Mouse (Mus musculus) embryonic facial prominence, embryonic 14.5 days (tissue): ENCODE measurements at regions not wholly inside any gene's neighbourhood (a gene's known extent, or its start where the extent isn't known, plus 50 kb on each side); places are given as distances from the start of the nearest gene placed in this dataset.

Source experiments
- ATAC-seq: fragments of 200-750 bp; cut with Nextera tagmentation; 2 replicates; pipeline ENCODE4 v1.8.0; 2017; ENCODE audit warnings: low read depth, moderate number of reproducible peaks, moderate TSS enrichment
- DNase-seq: peaks from one replicate; pipeline ENCODE4 v3.0.0-alpha.2; 2015; ENCODE audit warnings: low spot score
- H3K27ac ChIP-seq: fragments of 300-500 bp; sonication (generic); replicated peaks from 2 replicates; pipeline ENCODE4 v1.5.1; 2014; ENCODE audit warnings: low read depth, mild to moderate bottlenecking, low read length, moderate library complexity
- H3K27me3 ChIP-seq: fragments of 300-500 bp; sonication (generic); replicated peaks from 2 replicates; pipeline ENCODE4 v1.6.1; 2014; ENCODE audit warnings: low read length; ENCODE audit not compliant: control insufficient read depth, insufficient read depth
- H3K36me3 ChIP-seq: fragments of 300-500 bp; sonication (generic); 2 replicates; pipeline ENCODE4 v1.6.1; 2014; ENCODE audit warnings: low read length, mixed read lengths; ENCODE audit not compliant: control insufficient read depth, insufficient read depth
- H3K4me1 ChIP-seq: fragments of 300-500 bp; sonication (generic); 2 replicates; pipeline ENCODE4 v1.6.1; 2014; ENCODE audit warnings: antibody characterized with exemption, low read length; ENCODE audit not compliant: control insufficient read depth, insufficient read depth
- H3K4me2 ChIP-seq: fragments of 300-500 bp; sonication (generic); 2 replicates; pipeline ENCODE4 v1.6.1; 2014; ENCODE audit warnings: low read depth, mild to moderate bottlenecking, low read length, moderate library complexity, mixed read lengths
- H3K4me3 ChIP-seq: fragments of 300-500 bp; sonication (generic); 2 replicates; pipeline ENCODE4 v1.5.1; 2014; ENCODE audit warnings: low read depth, mild to moderate bottlenecking, low read length
- H3K9ac ChIP-seq: fragments of 300-500 bp; sonication (generic); 2 replicates; pipeline ENCODE4 v1.6.1; 2014; ENCODE audit warnings: low read depth, mild to moderate bottlenecking, low read length, moderate library complexity, mixed read lengths
- H3K9me3 ChIP-seq: fragments of 300-500 bp; sonication (generic); 2 replicates; pipeline ENCODE4 v1.6.1; 2016; ENCODE audit warnings: low read length; ENCODE audit not compliant: control insufficient read depth
- WGBS: fragments of 180-500 bp; shearing (Covaris S2); extraction: QIAGEN DNeasy Blood & Tissue Kit; methylation state at CpG from one replicate; pipeline ENCODE4 v1.1.7; 2014; 5-methylcytosine and 5-hydroxymethylcytosine counted together

- WGBS: 87% methylated on average over 10 of the region's 10 CpGs
- H3K27ac ChIP-seq: no peak overlapping the region
- no peak overlapping the region for H3K4me2 ChIP-seq
- no peak for DNase-seq
- H3K9ac ChIP-seq: no peak overlapping the region
- H3K4me1 ChIP-seq: peaks cover 3% of the 10 kb centered on the region; the same call in 1 of the 2 replicates
- H3K9me3 ChIP-seq: no peaks in the 10 kb centered on the region
- no peak overlapping the region for H3K4me3 ChIP-seq
- H3K36me3 ChIP-seq: no peaks in the 10 kb centered on the region
- H3K27me3 ChIP-seq: no peaks in the 10 kb centered on the region
- ATAC-seq: no peak
These were observed 118.8 kb downstream of the Chic2 start for GRCm38 (mm10) chr5:74925769-74926168.

DNA sequence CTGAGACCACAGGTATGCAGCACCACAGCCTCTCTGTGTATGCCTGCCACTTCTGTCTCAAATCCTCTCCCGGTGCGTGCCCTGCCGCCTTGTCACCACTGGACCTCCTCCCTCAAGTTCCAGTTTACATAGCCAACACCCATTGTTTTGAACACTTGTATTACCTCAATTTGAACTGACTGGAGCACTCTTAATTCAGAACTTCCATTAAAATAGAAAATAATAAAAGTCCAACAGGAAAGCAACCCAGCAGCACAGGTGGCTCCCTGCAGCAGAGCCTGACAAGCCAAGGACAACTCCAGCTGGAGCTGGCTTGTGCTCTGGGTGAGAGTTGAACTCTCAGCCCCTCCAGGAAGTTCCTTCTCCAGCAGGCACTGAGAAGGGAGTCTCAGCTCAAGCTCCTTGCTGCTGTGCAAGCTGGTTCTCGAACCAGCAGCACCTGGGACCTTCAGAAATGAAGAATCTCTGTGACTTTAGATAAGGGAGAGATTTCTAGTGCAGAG, 120.5 kb downstream of the Chic2 start:
- H3K27me3 ChIP-seq: no peaks in the 10 kb centered on the region
- H3K36me3 ChIP-seq: no peaks in the 10 kb centered on the region
- WGBS: 79% methylated on average over 4 of the region's 4 CpGs
- H3K4me1 ChIP-seq: peaks cover 3% of the 10 kb centered on the region; the same call in 1 of the 2 replicates
- ATAC-seq (no peak), DNase-seq (no peak)
- no peaks in the 10 kb centered on the region for H3K9me3 ChIP-seq
- H3K27ac ChIP-seq: no peak overlapping the region
- no peak overlapping the region for H3K4me3 ChIP-seq
- H3K4me2 ChIP-seq: no peak overlapping the region
- H3K9ac ChIP-seq: no peak overlapping the region

DNA sequence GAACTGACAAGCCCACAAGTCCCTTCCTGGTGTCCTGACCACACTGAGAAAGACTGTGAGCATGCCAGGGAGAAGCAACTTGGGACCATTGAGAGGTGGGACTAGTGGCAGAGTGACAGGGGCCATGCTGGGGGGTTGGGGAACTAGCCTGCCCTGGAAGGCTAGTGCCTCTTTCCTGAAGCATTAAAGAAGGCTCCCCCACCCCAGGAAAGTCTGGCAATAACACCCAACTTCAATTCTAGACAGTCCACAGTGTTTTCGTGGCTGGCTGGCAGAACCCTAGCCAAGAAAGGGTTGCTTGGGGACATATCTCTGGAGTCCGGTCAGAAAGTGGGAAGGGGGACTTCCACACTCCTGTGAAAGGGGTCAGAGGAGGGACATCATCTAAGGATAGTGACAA, 121.2 kb downstream of the Chic2 start:
- no peak overlapping the region for H3K4me3 ChIP-seq
- ATAC-seq (no peak), DNase-seq (no peak)
- H3K36me3 ChIP-seq: no peaks in the 10 kb centered on the region
- no peaks in the 10 kb centered on the region for H3K27me3 ChIP-seq
- no peaks in the 10 kb centered on the region for H3K9me3 ChIP-seq
- no peak overlapping the region for H3K4me2 ChIP-seq
- H3K27ac ChIP-seq: no peak overlapping the region
- H3K4me1 ChIP-seq: peaks cover 3% of the 10 kb centered on the region; the same call in 1 of the 2 replicates
- WGBS: 72% methylated on average over 2 of the region's 2 CpGs
- H3K9ac ChIP-seq: no peak overlapping the region

DNA sequence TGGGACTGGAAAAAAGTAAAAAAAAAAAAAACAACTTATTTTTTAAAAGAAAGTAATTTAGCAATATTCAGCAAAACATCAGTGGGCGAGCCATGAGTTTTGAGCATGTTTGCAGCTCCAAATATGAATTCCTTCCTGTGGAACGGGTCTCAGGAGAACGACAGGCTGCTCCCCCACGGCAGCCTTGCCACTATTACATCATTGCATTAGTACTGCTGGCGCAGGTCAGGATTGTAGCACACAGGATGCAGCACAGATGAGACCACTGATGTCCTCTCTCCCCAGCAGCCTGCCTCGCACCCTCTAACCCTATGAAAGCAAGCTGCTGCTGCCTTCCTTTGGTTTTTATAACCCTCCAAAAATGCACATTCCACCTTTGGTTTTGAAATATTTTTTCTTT, 121.7 kb downstream of the Chic2 start:
- H3K27ac ChIP-seq: no peak overlapping the region
- peaks cover 3% of the 10 kb centered on the region; the same call in 1 of the 2 replicates for H3K4me1 ChIP-seq
- no peak overlapping the region for H3K9ac ChIP-seq
- H3K36me3 ChIP-seq: no peaks in the 10 kb centered on the region
- DNase-seq (no peak), ATAC-seq (no peak)
- no peak overlapping the region for H3K4me2 ChIP-seq
- H3K27me3 ChIP-seq: no peaks in the 10 kb centered on the region
- H3K4me3 ChIP-seq: no peak overlapping the region
- 60% methylated on average over 6 of the region's 6 CpGs for WGBS
- no peaks in the 10 kb centered on the region for H3K9me3 ChIP-seq

GRCm38 (mm10) chr5:74920939-74921338, 123.6 kb downstream of the Chic2 start:
- no peaks in the 10 kb centered on the region for H3K9me3 ChIP-seq
- H3K36me3 ChIP-seq: no peaks in the 10 kb centered on the region
- no peak for ATAC-seq
- 63% methylated on average over 2 of the region's 2 CpGs for WGBS
- DNase-seq: no peak
- no peak overlapping the region for H3K4me3 ChIP-seq
- no peak overlapping the region for H3K4me2 ChIP-seq
- H3K27ac ChIP-seq: no peak overlapping the region
- H3K27me3 ChIP-seq: no peaks in the 10 kb centered on the region
- peaks cover 3% of the 10 kb centered on the region; the same call in 1 of the 2 replicates for H3K4me1 ChIP-seq
- H3K9ac ChIP-seq: no peak overlapping the region

DNA sequence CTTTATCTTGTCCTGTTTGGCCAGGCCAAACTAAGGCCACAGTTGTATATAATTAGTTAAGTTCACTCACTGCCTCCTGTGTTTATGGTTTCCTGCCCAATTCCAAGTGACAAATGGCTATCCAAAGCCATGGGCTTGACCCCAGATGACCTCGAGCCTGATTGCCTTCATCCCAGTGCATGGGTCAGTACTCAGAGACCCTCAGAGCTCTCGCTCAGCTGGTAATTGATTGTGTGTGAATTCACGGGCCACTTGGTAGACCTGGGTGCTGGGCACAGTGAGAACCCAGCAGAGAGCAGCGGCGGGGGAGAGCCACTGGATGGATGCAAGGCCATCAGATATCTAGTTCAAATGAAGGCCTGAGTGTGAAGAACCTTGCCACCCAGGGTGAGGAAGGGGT, 124.1 kb downstream of the Chic2 start:
- 57% methylated on average over 5 of the region's 5 CpGs for WGBS
- Histone ChIP-seq H3K27ac (no peak overlapping the region), H3K9me3 (no peaks in the 10 kb centered on the region), H3K4me3 (no peak overlapping the region), H3K9ac (no peak overlapping the region), H3K4me1 (peaks cover 3% of the 10 kb centered on the region; the same call in 1 of the 2 replicates), H3K4me2 (no peak overlapping the region), H3K36me3 (no peaks in the 10 kb centered on the region), H3K27me3 (no peaks in the 10 kb centered on the region)
- DNase-seq: no peak
- ATAC-seq: no peak

- Histone ChIP-seq H3K4me3 (no peak overlapping the region), H3K27ac (no peak overlapping the region), H3K36me3 (no peaks in the 10 kb centered on the region), H3K4me2 (no peak overlapping the region), H3K4me1 (no peaks in the 10 kb centered on the region), H3K9me3 (peaks cover 4% of the 10 kb centered on the region; the same call in 1 of the 2 replicates), H3K27me3 (no peaks in the 10 kb centered on the region), H3K9ac (no peak overlapping the region)
- WGBS: 26% methylated on average over 7 of the region's 7 CpGs
- DNase-seq (no peak), ATAC-seq (no peak)
These were observed 139.0 kb downstream of the Chic2 start for GRCm38 (mm10) chr5:74905504-74906061.

- no peaks in the 10 kb centered on the region for H3K27me3 ChIP-seq
- WGBS: 60% methylated on average over 7 of the region's 7 CpGs
- no peak for DNase-seq
- H3K36me3 ChIP-seq: no peaks in the 10 kb centered on the region
- no peak overlapping the region for H3K27ac ChIP-seq
- no peaks in the 10 kb centered on the region for H3K4me1 ChIP-seq
- H3K4me3 ChIP-seq: no peak overlapping the region
- H3K9me3 ChIP-seq: peaks cover 4% of the 10 kb centered on the region; the same call in 1 of the 2 replicates
- no peak for ATAC-seq
- no peak overlapping the region for H3K9ac ChIP-seq
- H3K4me2 ChIP-seq: no peak overlapping the region
These were observed 139.6 kb downstream of the Chic2 start for GRCm38 (mm10) chr5:74904927-74905503.

- Histone ChIP-seq H3K9me3 (peaks cover 4% of the 10 kb centered on the region; the same call in 1 of the 2 replicates), H3K4me1 (no peaks in the 10 kb centered on the region), H3K27ac (no peak overlapping the region), H3K9ac (no peak overlapping the region), H3K27me3 (no peaks in the 10 kb centered on the region), H3K4me2 (no peak overlapping the region), H3K4me3 (no peak overlapping the region), H3K36me3 (no peaks in the 10 kb centered on the region)
- no peak for ATAC-seq
- 73% methylated on average over 3 of the region's 3 CpGs for WGBS
- DNase-seq: no peak
These were observed 140.2 kb downstream of the Chic2 start for GRCm38 (mm10) chr5:74904327-74904726.
